Mouse (Mus musculus) left cerebral cortex, adult 8-10 months (tissue): ENCODE data around the gene Prkch. TPM values are rescaled to one million over a fixed set of nuclear protein-coding genes. Genes with fewer than 3 reads are reported as not detected.
A peak's percentile ranks its signal among the peaks of the same experiment; 100 is the strongest.

ENCODE experiments used
- DNase-seq, 2 experiments: peaks; one replicate each; pipeline ENCODE4 v3.0.0; 2022; ENCODE audit warnings: low spot score in 2 of 2
- total RNA-seq, 4 experiments: library from RNA; stranded (reverse); gene quantifications; 2 replicates each; pipeline ENCODE4 v1.2.4; 2022

The Prkch gene
- total RNA-seq, 4 experiments from 2014 or later = 11.2 to 13.2 (median 12.5) TPM

- no peak for DNase-seq
Measured at GRCm38 (mm10) chr12:73673783-73674182, 89.2 kb downstream of the Prkch start.

- DNase-seq = no peak
Measured at GRCm38 (mm10) chr12:73675212-73675611, 90.6 kb downstream of the Prkch start.

GRCm38 (mm10) chr12:73679400-73679801 lies 94.8 kb downstream of the Prkch start:
- DNase-seq = no peak

GRCm38 (mm10) chr12:73682921-73683346 lies 98.3 kb downstream of the Prkch start:
- no peak for DNase-seq

- DNase-seq = no peak
Measured at GRCm38 (mm10) chr12:73685875-73686274, 101.3 kb downstream of the Prkch start.

GRCm38 (mm10) chr12:73686456-73686855 lies 101.9 kb downstream of the Prkch start:
- DNase-seq = no peak

- DNase-seq = no peak
Measured at GRCm38 (mm10) chr12:73687077-73688035, 102.8 kb downstream of the Prkch start.

GRCm38 (mm10) chr12:73692321-73692720 lies 107.7 kb downstream of the Prkch start:
- peak in 1 of 2 experiments; percentile 22 for DNase-seq

- DNase-seq = peak; percentile 31 to 32
Measured at GRCm38 (mm10) chr12:73693347-73693746, 108.8 kb downstream of the Prkch start.

- no peak for DNase-seq
Measured at GRCm38 (mm10) chr12:73694690-73695089, 110.1 kb downstream of the Prkch start.

- DNase-seq = no peak
Measured at GRCm38 (mm10) chr12:73695110-73695509, 110.5 kb downstream of the Prkch start.

- DNase-seq = no peak
Measured at GRCm38 (mm10) chr12:73696084-73696483, 111.5 kb downstream of the Prkch start.

GRCm38 (mm10) chr12:73696946-73697345 lies 112.3 kb downstream of the Prkch start:
- no peak for DNase-seq

GRCm38 (mm10) chr12:73698436-73698835 lies 113.8 kb downstream of the Prkch start:
- no peak for DNase-seq

- DNase-seq = no peak
Measured at GRCm38 (mm10) chr12:73698841-73699240, 114.2 kb downstream of the Prkch start.

- DNase-seq = peak; percentile 5 to 22
Measured at GRCm38 (mm10) chr12:73699471-73700186, 115.0 kb downstream of the Prkch start.

- DNase-seq = no peak
Measured at GRCm38 (mm10) chr12:73700544-73701069, 116.0 kb downstream of the Prkch start.

GRCm38 (mm10) chr12:73701999-73702398 lies 117.4 kb downstream of the Prkch start:
- DNase-seq = no peak

GRCm38 (mm10) chr12:73704382-73704781 lies 119.8 kb downstream of the Prkch start:
- no peak for DNase-seq

GRCm38 (mm10) chr12:73705097-73705690 lies 120.6 kb downstream of the Prkch start:
- no peak for DNase-seq

GRCm38 (mm10) chr12:73708498-73708897 lies 123.9 kb downstream of the Prkch start:
- DNase-seq = no peak

- DNase-seq = peak; percentile 12 to 23
Measured at GRCm38 (mm10) chr12:73708920-73709319, 124.3 kb downstream of the Prkch start.
